Mouse (Mus musculus): ENCODE measurements around the gene Uspl1.
"Not testable (repeated sequence)": the region's sequence is repeated elsewhere in the genome, so short reads cannot be mapped to it uniquely, and the experiment has no call there.

Gene Uspl1

DNA sequence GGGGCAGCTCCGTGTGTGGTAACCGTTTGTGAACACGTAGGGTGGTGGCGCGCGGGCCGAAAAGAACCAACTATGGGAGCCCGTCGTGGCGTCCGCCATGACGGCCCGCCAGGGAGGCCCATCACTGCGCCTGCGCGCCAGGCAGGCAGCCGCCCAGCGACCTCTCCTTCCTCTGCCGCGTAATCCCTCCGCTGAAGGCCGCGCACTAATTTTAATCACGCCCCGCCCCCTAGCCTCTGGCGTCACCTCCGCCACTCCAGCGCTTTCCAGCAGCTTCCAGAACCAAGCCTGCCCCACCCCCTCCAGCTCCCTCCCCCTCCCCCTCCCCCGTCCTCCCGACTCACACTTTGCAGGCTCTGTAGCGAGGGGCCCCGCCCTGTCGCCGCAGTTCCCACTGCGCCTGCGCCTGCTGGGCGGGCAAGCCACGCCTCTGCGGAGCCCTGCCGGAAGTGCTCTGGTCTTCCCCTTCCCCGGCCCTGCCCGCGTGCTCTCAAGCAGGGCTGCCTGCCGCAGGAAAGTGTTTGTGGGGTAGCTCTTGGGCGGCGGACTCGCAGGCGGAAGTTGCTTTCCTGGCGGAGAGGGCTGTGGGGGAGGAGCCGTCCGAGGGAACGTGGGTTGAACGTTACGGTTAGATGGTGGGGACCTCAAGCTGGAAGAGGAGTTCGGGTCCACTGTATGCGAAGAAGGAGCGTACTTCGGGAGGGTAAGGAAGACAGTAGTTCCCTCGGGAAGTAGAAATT is at the start of gene Uspl1, which contains the start of gene Hmgb1:
Uspl1 (plus strand) TSS at position 247 of the 740 bp plus-strand sequence.
Hmgb1 (minus strand) TSS at position 386 of the 740 bp plus-strand sequence.
- DNase-seq (ENCODE audit: low read depth): peak; percentile 99

DNA sequence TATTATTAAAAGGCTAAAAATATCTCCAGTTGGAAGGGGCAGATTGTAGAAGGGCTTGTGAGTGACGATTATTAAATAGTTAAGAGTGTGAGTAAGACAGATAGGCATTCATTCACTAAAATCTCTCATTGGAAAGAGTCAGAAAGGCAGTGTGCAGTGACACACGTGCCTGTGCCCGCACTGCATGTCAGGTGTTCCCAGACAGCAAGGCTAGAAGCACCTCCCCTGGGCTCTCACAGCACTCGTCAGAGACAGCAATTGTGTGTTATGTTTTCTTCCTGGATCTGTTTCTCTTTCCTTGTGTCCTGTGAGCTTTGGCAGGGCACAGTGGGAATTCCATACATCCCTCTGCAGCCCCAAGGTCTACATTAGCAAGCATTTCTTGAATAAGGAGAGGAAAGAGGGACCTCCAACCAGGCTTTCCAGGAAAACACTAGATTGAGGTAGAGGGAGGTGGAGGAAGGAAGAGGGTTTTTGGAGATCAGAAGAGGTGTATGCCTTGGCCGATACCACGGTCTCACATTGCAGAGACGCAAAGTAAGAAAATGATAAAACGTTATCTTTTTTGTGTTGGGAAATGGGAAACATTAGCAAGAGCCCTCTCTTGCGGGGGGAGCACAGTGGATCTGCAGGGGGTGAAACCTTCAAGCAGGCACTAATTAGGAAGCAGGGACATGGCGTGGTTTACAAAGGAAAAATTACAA is 49.2 kb upstream of the Uspl1 start:
- DNase-seq (ENCODE audit: low read depth): no peak

DNA sequence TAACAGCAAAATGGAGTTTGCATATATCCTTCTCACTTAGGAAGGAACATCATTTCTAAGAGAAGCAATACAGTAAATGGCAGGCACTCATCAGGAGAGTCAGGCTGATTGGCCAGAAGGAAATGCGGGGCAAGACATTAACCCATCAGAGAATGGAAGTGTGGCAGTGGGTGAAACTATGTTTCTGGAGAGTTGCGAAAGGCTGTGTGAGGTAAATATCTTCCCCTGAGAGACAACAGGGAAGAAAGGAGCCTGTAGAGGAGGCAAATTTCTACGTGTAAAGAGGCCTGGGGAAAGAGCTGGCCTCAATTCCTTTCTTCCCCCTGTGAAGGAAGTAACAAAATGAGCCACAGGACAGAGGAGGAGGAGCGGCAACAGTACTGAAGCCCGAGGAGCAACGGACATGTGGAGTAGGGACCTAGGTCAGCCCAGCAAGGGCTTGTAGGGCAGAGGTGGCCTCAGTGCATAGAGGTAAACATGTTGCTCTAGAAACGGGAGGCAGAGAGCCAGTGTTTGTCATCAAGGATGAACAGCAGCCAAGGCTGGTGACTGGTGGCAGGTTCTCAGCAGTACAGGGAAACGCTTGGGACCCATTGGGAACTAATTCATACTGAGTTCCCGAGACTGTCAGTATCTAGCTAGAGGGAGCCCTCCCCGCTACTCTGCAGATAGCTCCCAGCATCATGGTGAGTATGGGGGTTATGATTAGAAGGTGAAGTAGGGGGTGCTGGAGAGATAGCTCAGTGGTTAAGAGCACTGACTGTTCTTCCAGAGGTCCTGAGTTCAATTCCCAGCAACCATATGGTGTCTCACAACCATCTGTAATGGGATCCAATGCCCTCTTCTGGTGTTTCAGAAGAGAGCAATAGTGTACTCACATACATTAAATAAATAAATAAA is 48.4 kb upstream of the Uspl1 start:
- DNase-seq (ENCODE audit: low read depth): no peak

DNA sequence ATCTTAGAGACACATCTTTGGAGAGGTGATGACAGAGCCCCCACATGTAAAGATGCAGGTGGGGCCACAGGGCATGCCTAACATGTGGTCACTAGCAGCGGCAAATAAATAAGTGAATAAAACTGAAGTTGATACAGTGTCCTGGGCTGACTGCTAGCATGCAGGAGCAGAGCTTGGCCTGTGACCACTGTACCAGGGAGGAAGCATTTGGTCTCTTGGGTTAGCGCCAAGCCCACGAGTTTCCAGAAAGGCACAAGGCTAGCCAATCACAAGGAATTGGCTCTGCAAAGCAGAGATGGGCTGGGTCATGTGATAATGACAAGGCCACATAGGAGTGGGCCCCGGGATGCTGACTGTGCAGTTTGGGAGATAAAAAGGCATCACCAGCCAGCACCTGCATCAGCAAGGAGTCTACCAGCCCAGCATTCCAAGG is 47.2 kb upstream of the Uspl1 start:
- DNase-seq (ENCODE audit: low read depth): no peak

DNA sequence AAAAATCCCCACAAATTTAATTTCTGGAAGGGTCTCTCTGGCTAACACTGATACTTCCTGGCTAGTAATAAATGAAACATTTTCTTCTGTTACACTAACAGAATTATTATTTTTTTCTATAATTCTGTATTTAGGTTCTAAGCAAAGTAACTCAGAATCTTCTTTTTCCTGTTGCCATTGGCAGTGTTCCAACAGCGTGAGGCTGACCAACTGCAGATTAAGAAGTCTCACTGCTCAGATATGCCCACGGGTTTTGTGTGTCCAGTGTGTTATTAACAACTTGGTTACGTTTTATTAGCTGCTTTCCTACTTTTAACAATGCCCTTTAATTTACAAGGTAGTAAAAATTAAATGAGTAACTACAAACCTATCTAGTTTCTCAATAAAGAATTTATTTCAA is 46.7 kb upstream of the Uspl1 start:
- no peak for DNase-seq (ENCODE audit: low read depth)

DNA sequence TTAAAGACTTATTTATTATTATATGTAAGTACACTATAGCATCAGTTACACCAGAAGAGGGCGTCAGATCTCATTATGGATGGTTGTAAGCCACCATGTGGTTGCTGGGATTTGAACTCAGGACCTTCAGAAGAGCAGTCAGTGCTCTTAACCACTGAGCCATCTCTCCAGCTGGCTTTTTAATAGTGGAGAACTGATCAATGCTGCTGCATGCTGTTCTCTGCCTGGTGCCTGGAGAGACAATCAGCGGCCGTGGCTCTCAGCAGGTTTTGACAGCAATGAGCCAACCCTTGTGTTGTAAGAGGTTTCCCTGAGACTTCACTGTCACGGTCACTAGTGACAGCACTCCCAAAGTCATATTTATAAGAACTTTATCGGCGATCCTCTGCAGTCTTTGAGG is 46.1 kb upstream of the Uspl1 start:
- not testable (repeated sequence) for DNase-seq (ENCODE audit: low read depth)

DNA sequence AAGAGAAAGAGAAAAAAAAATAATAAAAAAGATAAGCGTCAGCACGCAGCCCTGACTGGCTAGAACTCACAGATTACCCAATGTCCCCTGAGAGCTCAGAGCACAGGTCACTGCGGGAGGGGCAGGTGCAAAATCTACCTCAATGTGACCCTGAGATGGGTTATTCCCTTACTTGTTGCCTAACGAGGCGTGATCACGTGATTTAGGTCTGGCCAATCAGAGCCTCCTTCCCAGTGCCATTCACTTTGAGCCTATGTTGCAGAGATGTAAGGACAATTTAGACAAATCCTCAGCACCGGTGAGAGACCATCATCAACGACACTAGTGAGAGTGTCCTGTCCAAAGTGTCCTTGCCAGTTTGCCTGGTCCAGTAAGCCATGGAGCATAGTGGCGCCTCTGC is 43.8 kb upstream of the Uspl1 start:
- no peak for DNase-seq (ENCODE audit: low read depth)

DNA sequence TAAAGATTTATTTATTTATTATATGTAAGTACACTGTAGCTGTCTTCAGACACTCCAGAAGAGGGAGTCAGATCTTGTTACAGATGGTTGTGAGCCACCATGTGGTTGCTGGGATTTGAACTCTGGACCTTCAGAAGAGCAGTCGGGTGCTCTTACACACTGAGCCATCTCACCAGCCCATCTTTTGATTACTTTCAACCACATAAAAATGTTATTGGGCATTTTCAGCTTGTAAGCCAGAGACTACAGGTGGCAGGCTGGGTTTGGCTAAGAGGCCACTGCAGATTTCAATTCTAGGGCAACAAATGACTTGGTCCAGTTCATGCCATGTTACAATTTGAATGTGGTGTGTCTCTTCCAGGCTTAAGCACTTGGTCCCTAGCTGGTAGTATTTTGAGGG is 43.0 kb upstream of the Uspl1 start:
- not testable (repeated sequence) for DNase-seq (ENCODE audit: low read depth)

DNA sequence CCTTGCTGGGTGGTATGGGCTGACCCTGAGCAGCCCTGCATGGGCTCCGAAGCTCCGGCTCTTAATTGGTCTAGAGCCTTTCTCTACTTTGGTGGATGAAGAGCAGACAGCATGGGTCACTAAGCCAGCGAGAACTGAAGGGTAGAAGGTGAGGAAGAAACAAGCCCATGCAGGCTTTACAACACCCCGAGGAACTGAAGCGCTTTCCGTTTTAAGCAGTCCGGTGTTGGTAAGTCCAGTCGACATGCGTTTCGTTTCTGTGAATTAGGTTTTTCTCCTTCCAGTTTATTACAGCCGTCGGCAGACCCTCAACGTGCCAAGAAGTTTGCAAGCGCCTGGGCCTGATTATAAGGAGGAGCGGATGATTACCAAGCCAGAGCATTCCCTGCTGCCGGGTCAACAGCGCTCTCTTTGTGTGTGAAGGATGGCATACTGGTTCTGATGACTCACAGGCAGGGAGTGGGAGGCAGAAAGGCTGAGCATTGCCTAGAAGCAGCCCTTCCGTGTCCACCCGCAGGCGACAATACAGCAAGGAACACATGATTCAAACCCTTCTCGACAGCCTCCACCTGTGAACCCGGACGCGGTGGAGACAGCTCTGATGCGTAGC is 40.3 kb upstream of the Uspl1 start:
- no peak for DNase-seq (ENCODE audit: low read depth)

DNA sequence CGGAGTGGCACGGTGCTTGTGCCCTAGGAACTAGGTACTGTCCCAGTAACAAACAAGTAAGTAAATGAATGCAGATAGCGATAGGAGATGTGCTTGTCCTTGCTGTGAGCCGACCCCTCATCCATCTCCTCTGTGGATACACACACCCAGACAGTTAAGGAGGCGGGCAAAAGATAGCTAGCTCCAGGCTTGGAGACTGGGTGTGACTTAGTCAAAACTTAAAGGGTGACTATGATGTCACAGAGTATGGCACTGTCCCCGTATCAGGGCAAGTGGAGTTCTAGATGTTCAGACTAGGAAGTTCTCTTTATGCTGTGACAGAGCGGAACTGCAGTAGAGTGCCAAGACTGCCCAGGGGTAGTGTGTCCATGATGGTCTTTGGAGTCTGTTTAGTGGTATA is 37.5 kb upstream of the Uspl1 start:
- DNase-seq (ENCODE audit: low read depth): no peak

DNA sequence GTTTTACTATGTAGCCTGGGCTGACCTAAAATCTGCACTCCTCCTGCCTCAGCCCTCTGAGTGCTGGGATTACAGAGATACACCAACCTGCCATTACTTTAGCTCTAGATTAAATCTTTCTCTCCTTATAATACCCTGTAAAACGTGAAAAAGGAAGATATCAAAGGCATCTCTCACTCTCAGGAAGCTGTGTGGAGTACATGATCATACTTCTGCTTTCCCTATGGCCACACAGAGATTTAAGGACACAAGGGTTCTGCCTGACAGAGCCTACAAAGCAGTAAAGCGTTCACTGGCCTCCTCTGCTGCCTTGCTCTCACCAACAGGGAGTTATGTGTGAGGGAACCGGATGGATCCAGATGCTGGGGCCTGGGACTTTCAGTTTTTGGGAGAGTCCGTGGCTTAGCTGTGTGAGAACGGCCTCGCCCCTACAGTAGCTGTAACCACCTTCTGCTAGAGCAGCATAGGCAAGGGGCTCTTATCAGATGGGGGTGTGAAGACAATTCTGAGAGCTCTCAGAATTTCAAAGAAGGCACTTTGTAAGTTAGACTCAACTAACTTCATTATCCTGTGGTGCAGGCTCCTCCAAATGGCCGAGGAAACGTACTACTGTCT is 36.7 kb upstream of the Uspl1 start:
- DNase-seq (ENCODE audit: low read depth): no peak

DNA sequence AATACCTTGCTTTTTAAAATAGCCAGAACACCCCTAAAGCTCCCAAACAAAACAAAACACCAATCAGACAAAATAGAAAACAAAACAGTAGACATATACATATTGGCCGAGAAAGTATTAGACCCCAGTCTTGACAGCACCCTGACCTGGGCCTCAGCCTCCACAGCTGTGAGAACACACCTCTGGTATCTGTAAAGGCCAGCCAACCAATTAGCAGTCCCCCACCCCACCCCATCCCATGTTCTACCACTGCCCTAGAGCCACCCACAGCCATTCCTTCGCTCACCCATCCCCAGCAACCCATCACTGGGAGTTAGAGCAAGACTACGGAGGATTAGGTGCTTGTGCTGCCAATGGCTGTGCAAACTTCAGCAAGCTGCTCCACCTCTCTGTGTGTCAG is 33.3 kb upstream of the Uspl1 start:
- no peak for DNase-seq (ENCODE audit: low read depth)

DNA sequence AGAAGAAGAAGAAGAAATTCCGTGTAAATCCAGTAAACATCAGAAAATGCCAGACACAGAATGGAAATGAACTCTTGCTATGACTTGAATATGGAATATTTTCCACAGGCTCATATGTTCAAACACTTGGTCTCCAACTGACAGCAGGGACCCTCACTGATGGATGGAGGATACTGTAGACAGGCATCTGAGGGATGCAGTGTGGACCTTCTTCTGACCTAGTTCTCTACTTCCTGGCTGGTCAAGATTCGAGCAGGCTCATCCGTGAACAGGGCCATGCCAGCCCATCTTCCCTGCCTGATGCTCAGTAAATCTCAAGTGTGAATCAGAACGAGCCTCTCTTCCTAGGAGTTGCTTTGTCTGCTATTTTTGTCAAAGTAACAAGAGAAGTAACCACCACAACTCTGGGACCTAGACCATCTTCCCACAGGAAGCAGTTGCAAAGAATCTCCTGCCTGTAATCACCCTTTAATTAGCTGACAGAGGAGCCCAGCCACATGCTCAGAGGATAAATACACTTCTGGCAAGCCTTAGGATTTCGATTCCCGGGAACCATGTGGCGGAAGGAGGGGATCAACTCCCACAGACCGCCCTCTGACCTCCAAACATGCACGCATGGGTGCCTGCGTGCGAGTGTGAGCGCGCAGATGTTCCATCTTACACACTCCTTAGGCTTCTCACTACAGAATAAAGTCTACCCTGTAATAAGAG is 31.9 kb upstream of the Uspl1 start:
- no peak for DNase-seq (ENCODE audit: low read depth)

DNA sequence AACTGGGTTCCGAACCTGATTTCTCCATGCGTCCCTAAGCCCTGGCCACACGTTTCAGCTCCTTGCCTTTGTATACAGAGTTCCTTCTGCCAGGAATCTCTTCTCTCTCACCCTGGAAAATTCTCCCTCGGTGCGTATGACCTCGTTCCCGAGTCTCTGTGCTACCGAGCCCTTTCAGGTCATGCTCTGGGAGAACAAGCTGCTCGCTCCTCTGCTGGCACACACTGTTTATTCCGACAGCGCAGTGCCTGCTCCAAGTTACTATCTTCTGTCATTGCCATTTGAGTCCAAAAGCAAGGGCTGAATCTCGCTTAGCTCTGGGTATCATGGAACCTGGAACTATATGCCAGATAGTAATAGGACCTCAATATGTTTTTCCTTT is 31.4 kb upstream of the Uspl1 start:
- DNase-seq (ENCODE audit: low read depth): no peak

DNA sequence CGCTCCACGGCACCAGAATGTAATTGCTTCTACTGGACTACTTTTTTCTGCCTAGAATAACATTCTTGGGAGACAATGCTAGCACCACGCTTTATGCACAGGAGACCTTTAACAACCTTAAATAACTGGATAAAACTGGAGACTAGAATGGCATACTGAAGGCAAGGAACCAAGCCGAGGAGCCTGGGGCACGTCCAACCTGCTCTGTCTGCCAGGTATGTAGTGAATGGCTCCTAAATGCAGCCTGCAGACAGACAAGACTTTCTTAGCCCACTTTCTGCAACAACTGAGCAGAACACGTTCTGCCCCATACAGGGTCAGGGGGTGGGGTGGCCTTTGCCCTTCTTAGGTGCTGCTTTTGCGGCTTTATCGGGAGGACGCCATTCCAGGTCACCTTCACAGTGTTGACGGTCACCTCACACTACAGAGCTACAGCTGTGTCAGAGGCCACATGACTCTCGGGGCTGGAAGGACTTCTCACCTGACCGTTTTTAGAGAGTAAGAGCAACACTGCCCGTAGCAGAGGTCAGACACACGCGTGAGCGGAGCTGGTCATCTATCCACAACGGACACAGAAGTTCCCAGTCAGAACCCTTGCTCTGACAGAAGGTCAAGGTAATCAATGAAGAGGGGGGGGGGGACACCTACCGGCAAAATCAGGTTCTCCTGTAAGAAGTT is 27.1 kb upstream of the Uspl1 start:
- DNase-seq (ENCODE audit: low read depth): no peak

DNA sequence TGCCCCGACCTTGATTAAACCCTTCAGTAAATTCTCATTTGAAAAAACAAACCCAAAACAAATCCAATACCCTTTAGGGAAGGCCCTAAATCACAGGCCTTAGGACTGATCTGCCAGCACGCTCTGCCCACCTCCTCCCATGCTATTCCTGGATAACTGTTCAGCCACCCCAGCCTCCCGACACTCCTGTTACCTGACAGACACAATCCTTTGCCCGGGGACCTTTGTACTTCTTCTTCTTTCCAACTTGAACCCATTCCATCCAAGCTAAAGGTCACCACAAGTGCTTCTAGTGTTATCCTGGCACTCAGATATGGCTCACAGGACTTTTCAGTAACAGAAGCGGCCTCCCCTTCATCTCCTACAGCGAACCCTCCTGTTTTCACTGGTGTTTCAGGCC is 25.1 kb upstream of the Uspl1 start:
- DNase-seq (ENCODE audit: low read depth): no peak

DNA sequence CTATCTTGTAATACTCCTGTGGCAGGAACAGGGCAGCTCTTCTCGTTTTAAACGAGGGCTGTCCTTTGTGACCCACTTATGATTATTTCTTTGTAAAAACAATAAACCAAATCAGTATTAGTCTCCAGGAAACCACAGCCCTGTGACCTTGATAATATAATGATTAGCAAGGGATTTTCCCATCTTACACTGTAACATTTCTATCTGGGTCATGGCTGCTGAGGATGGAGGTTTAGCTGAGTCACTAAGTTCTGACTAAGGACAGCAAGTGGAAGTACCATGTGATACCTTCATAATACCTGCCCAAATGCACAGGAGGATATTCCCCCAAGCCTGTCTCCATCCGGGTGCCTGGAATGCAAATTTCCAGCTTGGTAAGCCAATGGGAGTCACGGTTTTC is 23.7 kb upstream of the Uspl1 start:
- no peak for DNase-seq (ENCODE audit: low read depth)

DNA sequence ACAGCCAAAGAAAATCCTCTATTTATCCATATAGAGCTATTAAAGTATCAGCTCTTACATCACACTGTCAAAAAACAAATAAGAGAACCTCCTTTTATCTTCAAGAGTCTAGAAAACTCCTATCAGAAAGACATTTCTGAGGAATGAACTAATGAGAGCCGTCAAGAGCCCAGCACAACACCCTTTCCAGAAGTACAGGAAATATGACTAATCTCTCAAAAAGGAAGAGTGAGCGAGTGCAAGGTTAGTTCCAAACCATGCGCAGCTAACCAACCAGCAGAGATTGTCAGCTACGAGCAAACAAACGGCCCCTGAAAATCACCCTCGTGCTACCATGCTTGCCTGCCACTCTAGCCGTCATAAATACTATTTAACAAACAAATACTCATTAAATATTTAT is 21.3 kb upstream of the Uspl1 start:
- no peak for DNase-seq (ENCODE audit: low read depth)

DNA sequence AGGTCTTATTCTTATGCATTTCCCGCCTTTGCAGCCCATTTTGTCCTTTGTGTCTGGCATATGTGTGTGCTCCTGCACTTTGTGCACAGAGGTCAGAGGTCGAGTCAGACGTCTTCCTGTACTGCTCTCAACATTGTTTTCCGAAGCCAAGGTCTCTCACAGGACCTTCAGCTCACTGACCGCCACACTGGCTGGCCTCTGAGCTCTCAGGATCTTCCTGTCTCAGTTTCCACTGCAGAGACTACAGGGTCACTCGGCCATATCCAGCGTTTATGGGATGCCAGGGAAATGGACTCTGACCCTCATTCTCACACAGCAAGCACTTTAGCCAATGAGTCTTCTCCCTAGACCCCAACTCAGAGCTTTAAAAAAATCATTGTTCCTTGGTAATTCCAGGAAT is 19.3 kb upstream of the Uspl1 start:
- no peak for DNase-seq (ENCODE audit: low read depth)

DNA sequence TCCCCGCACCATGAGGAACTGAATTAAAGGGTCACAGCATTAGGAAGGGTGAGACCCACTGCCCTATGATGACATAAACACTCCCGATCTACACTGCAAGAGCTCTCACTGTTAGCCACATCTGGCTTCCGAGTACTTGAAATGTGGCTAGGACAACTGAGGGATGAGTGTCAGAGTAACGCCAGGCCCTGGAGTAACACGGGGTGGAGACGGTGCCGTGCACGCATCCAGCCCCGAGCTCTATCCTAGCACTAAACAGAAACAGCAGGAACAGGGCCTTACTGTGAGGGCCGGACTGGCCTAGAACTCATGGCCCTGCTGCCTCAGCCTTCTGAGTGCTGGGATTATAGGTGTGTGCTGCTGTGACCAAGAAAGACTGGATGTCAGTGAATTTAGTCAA is 18.1 kb upstream of the Uspl1 start:
- DNase-seq (ENCODE audit: low read depth): no peak

DNA sequence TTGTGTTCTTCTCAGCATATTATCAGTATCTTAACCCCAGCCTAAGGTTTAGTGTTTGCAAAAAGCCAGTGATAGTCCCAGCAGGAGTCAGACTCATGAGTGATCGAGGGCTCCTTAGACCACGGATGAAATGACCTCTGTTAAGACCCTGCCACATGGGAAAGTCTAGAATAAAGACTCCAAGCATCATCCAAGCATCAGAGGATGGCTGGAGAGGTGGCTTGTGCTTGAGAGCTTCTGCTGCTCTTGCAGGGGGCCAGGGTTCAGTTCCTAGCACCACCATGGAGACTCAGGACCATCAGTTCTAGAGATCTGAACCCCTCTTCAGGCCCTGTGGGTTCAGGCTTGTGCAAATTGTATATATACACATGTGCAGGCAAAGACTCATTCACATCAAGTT is 16.1 kb upstream of the Uspl1 start:
- no peak for DNase-seq (ENCODE audit: low read depth)

Data from naive thymus-derived CD4-positive, alpha-beta T cell, adult 2 months (primary cell).